Comparison of ENCODE assay signal across 10 mouse cellular contexts in the genomic region with DNA sequence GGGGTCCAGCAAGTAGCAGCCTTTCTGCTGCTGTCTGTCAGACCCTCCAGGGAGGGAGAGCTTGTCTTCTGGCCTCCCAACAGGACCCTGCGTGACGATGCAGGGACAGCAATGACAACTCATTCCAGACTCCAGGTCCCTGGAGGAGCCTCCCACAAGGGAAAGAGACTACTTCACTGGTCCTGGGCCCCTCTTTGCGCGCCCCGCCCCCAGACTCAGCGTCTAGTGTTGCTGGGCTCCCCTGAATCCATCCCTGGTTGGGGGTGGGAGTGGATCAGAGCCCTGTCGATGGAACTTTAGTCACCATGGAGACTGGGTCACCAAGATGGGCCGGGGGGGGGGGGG. TPM values are rescaled to one million over a fixed set of nuclear protein-coding genes. Genes with fewer than 3 reads are reported as not detected.
DNase-seq lines count a peak whose midpoint lies in the region; ATAC-seq lines count a peak whose summit lies in the region.
"Had no signal": no experiment of that assay in that cellular context is flagged by ENCODE, and none has a peak within 500 bp of the region (broad histone marks: within the 10 kb centered on the region; RNA-seq: fewer than 3 reads in every experiment).

No protein-coding gene starts in this region.

- H3K4me3 ChIP-seq in heart, embryonic 16.5 days (ENCODE audit: low read length) = no peak overlapping the region
- no peak overlapping the region for H3K4me3 ChIP-seq in macrophage (ENCODE audit: inconsistent target)
- H3K4me3 ChIP-seq: limb, embryonic 15.5 days had no signal

- ATAC-seq in heart, embryonic 16.5 days (replicated peaks; ENCODE audit: extremely low read depth, insufficient read depth, low FRiP score) = no peak

- H3K27me3 ChIP-seq in heart, embryonic 16.5 days (ENCODE audit: control insufficient read depth, insufficient read depth, low read length) = no peaks in the 10 kb centered on the region
- H3K27me3 ChIP-seq: limb, embryonic 15.5 days had no signal

- H3K4me2 ChIP-seq in heart, embryonic 16.5 days (ENCODE audit: low read depth, low read length) = peak overlapping the region; percentile 5; the same call in 1 of the 2 replicates
- H3K4me2 ChIP-seq: limb, embryonic 15.5 days; midbrain, embryonic 11.5 days had no signal

- peaks cover 8% of the 10 kb centered on the region for H3K36me3 ChIP-seq in heart, embryonic 16.5 days (ENCODE audit: control insufficient read depth, insufficient read depth)
- H3K36me3 ChIP-seq in macrophage (ENCODE audit: inconsistent target) = peaks cover 13% of the 10 kb centered on the region; the same call in 1 of the 2 replicates

- WGBS in heart, embryonic 16.5 days = 65% methylated on average over 7 of the region's 8 CpGs
- WGBS in macrophage (ENCODE audit: missing documents) = 53% methylated on average over 6 of the region's 8 CpGs

- H3K9me3 ChIP-seq in heart, embryonic 16.5 days (replicated peaks; ENCODE audit: control insufficient read depth, low read length) = no peaks in the 10 kb centered on the region
- H3K9me3 ChIP-seq: limb, embryonic 15.5 days had no signal

- H3K9ac ChIP-seq in heart, embryonic 16.5 days (ENCODE audit: low read length) = 0 out of 2 replicates have a peak overlapping the region, but pooled peaks have one; percentile 7
- H3K9ac ChIP-seq: limb, embryonic 15.5 days had no signal

- peak overlapping the region; percentile 48; the same call in 1 of the 2 replicates for H3K27ac ChIP-seq in heart, embryonic 16.5 days (ENCODE audit: low read length)
- 0 out of 2 replicates have a peak overlapping the region, but pooled peaks have one; percentile 0 for H3K27ac ChIP-seq in macrophage
- H3K27ac ChIP-seq: limb, embryonic 15.5 days had no signal

- H3K4me1 ChIP-seq in heart, embryonic 16.5 days (ENCODE audit: control insufficient read depth, insufficient read depth, low read length) = peaks cover 9% of the 10 kb centered on the region

- H3K79me2 ChIP-seq in macrophage (ENCODE audit: inconsistent target) = peaks cover 44% of the 10 kb centered on the region

- peak; percentile 21 for DNase-seq in cerebellum, adult 11-12 months
- DNase-seq in cerebellum, postnatal 36 days = no peak
- no peak for DNase-seq in heart, adult 8-10 months (ENCODE audit: low spot score)
- peak; percentile 28 to 67 for DNase-seq in spleen, postnatal 4 days (ENCODE audit: low spot score in 2 of 2)
- DNase-seq in spleen, postnatal 14 days (ENCODE audit: low spot score in 2 of 2) = no peak
- DNase-seq in frontal cortex, adult 2 months (ENCODE audit: extremely low spot score in 1 of 2, low spot score in 1 of 2) = no peak

RNA-seq across cellular contexts. Expression of a gene that starts 4.2 kb away (rescaled TPM):
- polyA plus RNA-seq in heart, embryonic 16.5 days (2015; fragmentation: Nextera tagmentation; extraction: Ambion mirVana) = 14.4 and 15.7 TPM in 2 replicates
- 10 to 100 TPM; 16.0 to 22.3 (median 17.4) TPM for total RNA-seq in heart, adult 8-10 months (2022)
- total RNA-seq in macrophage (2018; cell fraction: chromatin; rRNA removed) = 1,000 to 10,000 TPM in 6 of 26 experiments, 100 to 1,000 TPM in 19, 10 to 100 TPM in 1; 95.1 to 1,355 (median 578) TPM
- 1,000 to 10,000 TPM in 3 of 26 experiments, 100 to 1,000 TPM in 21, 10 to 100 TPM in 2; 64.1 to 1,333 (median 331) TPM for total RNA-seq in macrophage (2018; cell fraction: cytosol; rRNA removed)
- 1,000 to 10,000 TPM in 10 of 26 experiments, 100 to 1,000 TPM in 15, 10 to 100 TPM in 1; 94.8 to 1,462 (median 879) TPM for total RNA-seq in macrophage (2018; cell fraction: nucleus; rRNA removed)
- 30.0 to 53.7 TPM (median 48.6 TPM) in 3 replicates for polyA plus RNA-seq in macrophage (2018)
- 3.2 and 3.7 TPM in 2 replicates for polyA plus RNA-seq in frontal cortex, adult 2 months (2012; rRNA removed)

RNA-seq across cellular contexts. Expression of a gene that starts 54.7 kb away (rescaled TPM):
- polyA plus RNA-seq in heart, embryonic 16.5 days (2015; fragmentation: Nextera tagmentation; extraction: Ambion mirVana) = not detected in 2 replicates
- not detected for total RNA-seq in heart, adult 8-10 months (2022)
- not detected for total RNA-seq in macrophage (2018; cell fraction: chromatin; rRNA removed)
- not detected for total RNA-seq in macrophage (2018; cell fraction: cytosol; rRNA removed)
- total RNA-seq in macrophage (2018; cell fraction: nucleus; rRNA removed) = not detected
- polyA plus RNA-seq in macrophage (2018) = not detected in 3 replicates
- polyA plus RNA-seq in frontal cortex, adult 2 months (2012; rRNA removed) = not detected in 2 replicates
- polyA plus RNA-seq: limb, embryonic 15.5 days; midbrain, embryonic 11.5 days had no signal

RNA-seq across cellular contexts. Expression of a gene that starts 54.9 kb away (rescaled TPM):
- polyA plus RNA-seq in heart, embryonic 16.5 days (2015; fragmentation: Nextera tagmentation; extraction: Ambion mirVana) = 9.1 and 9.9 TPM in 2 replicates
- 10 to 100 TPM; 11.3 to 13.5 (median 11.9) TPM for total RNA-seq in heart, adult 8-10 months (2022)
- 10 to 100 TPM in 21 of 26 experiments, 1 to 10 TPM in 5; 6.5 to 29.7 (median 17.4) TPM for total RNA-seq in macrophage (2018; cell fraction: chromatin; rRNA removed)
- 10 to 100 TPM; 10.6 to 17.1 (median 15.1) TPM for total RNA-seq in macrophage (2018; cell fraction: cytosol; rRNA removed)
- 10 to 100 TPM in 22 of 26 experiments, 1 to 10 TPM in 4; 7.9 to 31.3 (median 17.4) TPM for total RNA-seq in macrophage (2018; cell fraction: nucleus; rRNA removed)
- polyA plus RNA-seq in macrophage (2018) = 9.9 to 13.7 TPM (median 10.5 TPM) in 3 replicates
- 35.5 and 35.8 TPM in 2 replicates for polyA plus RNA-seq in frontal cortex, adult 2 months (2012; rRNA removed)

RNA-seq across cellular contexts. Expression of a gene that starts 57.5 kb away (rescaled TPM):
- 0.85 and 1.3 TPM in 2 replicates for polyA plus RNA-seq in heart, embryonic 16.5 days (2015; fragmentation: Nextera tagmentation; extraction: Ambion mirVana)
- total RNA-seq in heart, adult 8-10 months (2022) = not detected
- total RNA-seq in macrophage (2018; cell fraction: chromatin; rRNA removed) = under 1 TPM in 1 of 26 experiments, not detected in 25; 0.45 TPM
- total RNA-seq in macrophage (2018; cell fraction: cytosol; rRNA removed) = 1 to 10 TPM in 1 of 26 experiments, under 1 TPM in 22, not detected in 3; 0.18 to 1.1 (median 0.40) TPM
- total RNA-seq in macrophage (2018; cell fraction: nucleus; rRNA removed) = under 1 TPM in 4 of 26 experiments, not detected in 22; 0.45 to 0.79 (median 0.69) TPM
- polyA plus RNA-seq in macrophage (2018) = 0.67 TPM in 1 of 3 replicates, not detected in the others
- polyA plus RNA-seq in frontal cortex, adult 2 months (2012; rRNA removed) = 0.16 and 0.88 TPM in 2 replicates

Comparison
In these comparisons a context has a peak if more than half of its experiments do, and no peak if none do; other contexts are left out.
1. DNase-seq: peak in cerebellum, adult 11-12 months (single experiment) and spleen, postnatal 4 days (2 of 2); none in cerebellum, postnatal 36 days (0 of 2), heart, adult 8-10 months (single experiment), spleen, postnatal 14 days (0 of 2) and frontal cortex, adult 2 months (0 of 2).